Mouse (Mus musculus) embryonic facial prominence, embryonic 14.5 days (tissue): ENCODE measurements around the gene Mpz. TPM values are rescaled to one million over a fixed set of nuclear protein-coding genes. Genes with fewer than 3 reads are reported as not detected.

Source experiments
- ATAC-seq: fragments of 200-750 bp; cut with Nextera tagmentation; 2 replicates; pipeline ENCODE4 v1.8.0; 2017; ENCODE audit warnings: low read depth, moderate number of reproducible peaks, moderate TSS enrichment
- DNase-seq: peaks from one replicate; pipeline ENCODE4 v3.0.0-alpha.2; 2015; ENCODE audit warnings: low spot score
- H3K27ac ChIP-seq: fragments of 300-500 bp; sonication (generic); replicated peaks from 2 replicates; pipeline ENCODE4 v1.5.1; 2014; ENCODE audit warnings: low read depth, mild to moderate bottlenecking, low read length, moderate library complexity
- H3K27me3 ChIP-seq: fragments of 300-500 bp; sonication (generic); replicated peaks from 2 replicates; pipeline ENCODE4 v1.6.1; 2014; ENCODE audit warnings: low read length; ENCODE audit not compliant: control insufficient read depth, insufficient read depth
- H3K36me3 ChIP-seq: fragments of 300-500 bp; sonication (generic); 2 replicates; pipeline ENCODE4 v1.6.1; 2014; ENCODE audit warnings: low read length, mixed read lengths; ENCODE audit not compliant: control insufficient read depth, insufficient read depth
- H3K4me1 ChIP-seq: fragments of 300-500 bp; sonication (generic); 2 replicates; pipeline ENCODE4 v1.6.1; 2014; ENCODE audit warnings: antibody characterized with exemption, low read length; ENCODE audit not compliant: control insufficient read depth, insufficient read depth
- H3K4me2 ChIP-seq: fragments of 300-500 bp; sonication (generic); 2 replicates; pipeline ENCODE4 v1.6.1; 2014; ENCODE audit warnings: low read depth, mild to moderate bottlenecking, low read length, moderate library complexity, mixed read lengths
- H3K4me3 ChIP-seq: fragments of 300-500 bp; sonication (generic); 2 replicates; pipeline ENCODE4 v1.5.1; 2014; ENCODE audit warnings: low read depth, mild to moderate bottlenecking, low read length
- H3K9ac ChIP-seq: fragments of 300-500 bp; sonication (generic); 2 replicates; pipeline ENCODE4 v1.6.1; 2014; ENCODE audit warnings: low read depth, mild to moderate bottlenecking, low read length, moderate library complexity, mixed read lengths
- H3K9me3 ChIP-seq: fragments of 300-500 bp; sonication (generic); 2 replicates; pipeline ENCODE4 v1.6.1; 2016; ENCODE audit warnings: low read length; ENCODE audit not compliant: control insufficient read depth
- WGBS: fragments of 180-500 bp; shearing (Covaris S2); extraction: QIAGEN DNeasy Blood & Tissue Kit; methylation state at CpG from one replicate; pipeline ENCODE4 v1.1.7; 2014; 5-methylcytosine and 5-hydroxymethylcytosine counted together
- polyA plus RNA-seq: library from polyadenylated mRNA; unstranded; fragments of >200 nt; fragmentation: Nextera tagmentation; extraction: Ambion mirVana; gene quantifications from 2 replicates; pipeline ENCODE4 v1.2.1, GENCODE M21; 2014

Mpz gene
- polyA plus RNA-seq, 1 experiment from 2014 or later, result 9.6 TPM

DNA sequence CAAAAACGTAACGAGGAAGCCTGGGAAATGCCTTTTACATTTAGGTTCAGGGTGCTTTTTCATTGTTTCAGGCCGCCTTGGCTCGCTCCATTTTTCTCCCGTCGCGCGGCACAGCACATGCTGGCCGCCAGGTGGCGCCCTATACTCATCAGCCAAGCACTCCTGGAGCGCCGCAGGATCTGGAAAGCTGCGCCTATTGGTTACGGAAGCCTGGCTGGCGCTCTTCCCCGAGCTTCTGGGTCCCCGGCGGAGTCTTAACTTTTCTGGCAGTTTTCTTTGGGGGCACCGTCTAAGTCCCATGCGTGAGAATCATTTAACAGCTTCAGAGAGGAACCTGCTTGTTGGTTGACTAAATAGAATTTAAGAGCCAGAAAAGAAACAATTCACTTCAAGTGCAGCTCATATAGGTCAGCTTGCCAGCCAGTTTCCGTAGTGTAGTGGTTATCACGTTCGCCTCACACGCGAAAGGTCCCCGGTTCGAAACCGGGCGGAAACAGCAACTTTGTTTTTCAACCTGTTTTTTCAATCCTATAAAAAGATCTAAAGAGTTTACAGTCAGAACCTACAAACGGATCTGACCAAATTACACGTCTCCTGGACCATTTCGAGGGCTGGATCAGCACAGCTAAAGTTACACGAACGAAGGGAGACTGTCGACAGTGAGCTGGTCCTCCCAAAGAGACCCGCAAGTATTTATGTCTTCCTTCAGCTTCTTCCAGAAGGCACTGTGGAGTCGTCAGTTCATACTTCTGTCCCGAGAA is 39.3 kb upstream of the Mpz start:
- no peaks in the 10 kb centered on the region for H3K27me3 ChIP-seq
- H3K9me3 ChIP-seq, result no peaks in the 10 kb centered on the region
- peak overlapping the region; percentile 80 for H3K27ac ChIP-seq
- peak overlapping the region; percentile 70 for H3K4me2 ChIP-seq
- H3K9ac ChIP-seq, result peak overlapping the region; percentile 58
- under 1% methylated on average over 38 of the region's 38 CpGs for WGBS
- H3K4me1 ChIP-seq, result no peaks in the 10 kb centered on the region
- peak; percentile 95 for ATAC-seq
- peak; percentile 98 for DNase-seq
- peak overlapping the region; percentile 50 for H3K4me3 ChIP-seq
- H3K36me3 ChIP-seq, result no peaks in the 10 kb centered on the region

DNA sequence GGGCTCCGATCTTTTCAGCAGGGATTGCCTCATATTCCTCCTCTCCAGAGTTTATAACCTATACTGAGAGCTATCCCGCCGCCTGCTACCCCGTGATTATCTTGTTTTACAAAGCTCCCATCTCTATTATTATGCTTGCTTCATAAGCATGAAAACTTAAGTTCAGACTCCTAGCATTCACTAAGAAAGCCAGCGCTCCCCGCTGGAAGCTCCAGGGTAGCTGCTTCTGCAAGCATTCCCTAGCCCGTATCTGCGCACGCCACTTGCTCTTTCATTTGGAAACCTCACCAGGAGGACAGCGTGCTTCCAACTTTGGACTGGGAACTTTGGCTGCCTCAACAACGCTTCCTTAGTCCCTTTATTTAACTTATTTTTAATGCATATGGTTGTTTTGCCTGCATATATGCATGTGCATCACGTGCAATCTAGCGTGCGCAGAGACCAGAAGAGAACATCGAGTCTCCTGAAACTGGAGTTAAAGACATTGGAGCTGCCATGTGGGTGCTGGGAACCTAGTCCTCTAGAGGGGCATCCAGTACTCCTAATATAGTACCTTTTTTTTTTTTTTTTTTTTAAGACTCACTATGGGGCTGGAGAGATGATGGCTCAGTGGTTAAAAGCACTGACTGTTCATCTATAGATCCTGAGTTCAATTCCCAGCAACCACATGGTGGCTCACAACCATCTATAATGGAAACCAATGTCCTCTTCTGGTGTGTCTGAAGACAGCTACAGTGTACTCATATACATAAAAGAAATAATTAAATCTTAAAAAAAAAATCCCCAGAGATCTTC is 38.5 kb upstream of the Mpz start:
- WGBS, result 2% methylated on average over 15 of the region's 15 CpGs
- Histone ChIP-seq H3K4me2 (peak overlapping the region; percentile 70), H3K9ac (peak overlapping the region; percentile 58), H3K9me3 (no peaks in the 10 kb centered on the region), H3K4me3 (peak overlapping the region; percentile 50), H3K36me3 (no peaks in the 10 kb centered on the region), H3K27me3 (no peaks in the 10 kb centered on the region), H3K4me1 (no peaks in the 10 kb centered on the region), H3K27ac (peak overlapping the region; percentile 80)
- DNase-seq, result peak; percentile 85
- no peak; the same call in 1 of the 2 replicates for ATAC-seq

DNA sequence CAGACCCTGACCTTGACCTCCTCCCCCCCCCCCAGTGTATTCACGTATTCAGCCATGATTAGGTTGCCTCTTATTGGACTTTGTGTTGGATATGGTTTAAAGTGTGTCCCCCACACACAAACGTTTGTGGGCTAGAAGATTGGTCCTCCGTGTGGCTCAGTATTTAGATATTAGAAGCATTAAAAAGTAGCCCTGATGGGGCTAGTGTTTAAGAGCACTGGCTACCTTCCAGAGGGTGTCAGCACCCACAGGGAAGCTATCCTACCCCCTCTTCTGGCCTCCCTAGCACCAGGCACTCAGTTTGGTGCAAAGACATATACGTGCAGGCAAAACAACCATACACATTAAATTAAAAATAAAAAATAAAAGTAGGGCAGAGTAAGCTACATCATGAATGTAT is 37.5 kb upstream of the Mpz start:
- H3K4me2 ChIP-seq, result no peak overlapping the region
- no peaks in the 10 kb centered on the region for H3K36me3 ChIP-seq
- H3K27me3 ChIP-seq, result no peaks in the 10 kb centered on the region
- DNase-seq, result no peak
- no peak overlapping the region for H3K9ac ChIP-seq
- H3K27ac ChIP-seq, result no peak overlapping the region
- H3K4me3 ChIP-seq, result no peak overlapping the region
- 75% methylated on average over 4 of the region's 4 CpGs for WGBS
- no peaks in the 10 kb centered on the region for H3K4me1 ChIP-seq
- no peak for ATAC-seq
- H3K9me3 ChIP-seq, result no peaks in the 10 kb centered on the region

DNA sequence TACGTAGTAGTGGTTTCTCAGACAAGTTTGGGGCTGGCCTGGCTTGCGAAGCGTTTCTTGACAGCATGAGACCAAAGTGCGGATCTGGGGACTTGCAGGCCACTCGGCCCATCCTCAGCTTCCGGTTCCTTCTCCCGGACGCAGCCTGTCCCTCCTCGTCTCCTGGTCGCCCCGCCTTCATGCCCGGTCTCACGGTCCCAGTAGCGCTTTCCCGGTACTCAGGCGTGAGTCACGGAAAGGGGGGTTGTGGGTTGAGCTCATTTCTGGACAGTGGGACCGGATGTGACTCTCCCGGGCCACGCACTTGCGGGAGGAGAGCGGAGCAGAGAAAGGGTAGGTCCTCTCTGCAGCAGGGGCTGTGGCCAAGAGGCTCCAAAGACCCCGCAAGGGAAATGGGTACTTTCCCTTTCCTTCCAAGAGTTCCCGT is 36.6 kb upstream of the Mpz start, which contains the start of gene Cfap126:
TSS of gene Cfap126 (plus strand) at position 46 of the 427 bp plus-strand sequence.
- WGBS, result under 1% methylated on average over 24 of the region's 24 CpGs
- H3K4me2 ChIP-seq, result peak within 1 kb of the TSS; percentile 71
- no peaks in the 10 kb centered on the region for H3K27me3 ChIP-seq
- H3K4me3 ChIP-seq, result peak within 1 kb of the TSS; percentile 49
- H3K27ac ChIP-seq, result peak within 1 kb of the TSS; percentile 79
- no peaks in the 10 kb centered on the region for H3K9me3 ChIP-seq
- peak within 1 kb of the TSS; percentile 72 for H3K9ac ChIP-seq
- peak; percentile 10; the same call in 1 of the 2 replicates for ATAC-seq
- DNase-seq, result peak; percentile 77
- H3K4me1 ChIP-seq, result no peaks in the 10 kb centered on the region
- H3K36me3 ChIP-seq, result no peaks in the 10 kb centered on the region

DNA sequence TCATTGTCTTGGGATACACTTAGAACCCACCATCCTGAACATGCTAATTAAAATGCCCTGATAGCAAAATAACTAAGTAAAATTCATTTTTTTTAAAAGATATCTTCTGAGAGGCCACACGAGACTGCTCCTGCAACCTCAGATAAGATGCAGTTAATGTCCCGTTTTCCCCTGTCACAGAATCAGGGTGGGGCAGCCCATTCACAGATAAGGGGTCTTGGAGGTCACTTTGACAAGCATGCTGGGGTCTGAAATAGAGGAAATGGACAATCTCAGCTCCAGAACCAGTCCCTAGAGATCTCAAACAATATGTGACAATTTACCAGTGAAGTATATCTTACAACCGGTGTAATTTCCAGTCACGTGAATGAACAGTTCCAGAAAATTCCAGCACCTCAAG is 34.2 kb upstream of the Mpz start:
- Histone ChIP-seq H3K9me3 (no peaks in the 10 kb centered on the region), H3K4me1 (no peaks in the 10 kb centered on the region), H3K27ac (no peak overlapping the region), H3K4me2 (no peak overlapping the region), H3K9ac (no peak overlapping the region), H3K36me3 (no peaks in the 10 kb centered on the region), H3K27me3 (no peaks in the 10 kb centered on the region), H3K4me3 (no peak overlapping the region)
- 71% methylated on average over 4 of the region's 4 CpGs for WGBS
- DNase-seq (no peak), ATAC-seq (no peak)

DNA sequence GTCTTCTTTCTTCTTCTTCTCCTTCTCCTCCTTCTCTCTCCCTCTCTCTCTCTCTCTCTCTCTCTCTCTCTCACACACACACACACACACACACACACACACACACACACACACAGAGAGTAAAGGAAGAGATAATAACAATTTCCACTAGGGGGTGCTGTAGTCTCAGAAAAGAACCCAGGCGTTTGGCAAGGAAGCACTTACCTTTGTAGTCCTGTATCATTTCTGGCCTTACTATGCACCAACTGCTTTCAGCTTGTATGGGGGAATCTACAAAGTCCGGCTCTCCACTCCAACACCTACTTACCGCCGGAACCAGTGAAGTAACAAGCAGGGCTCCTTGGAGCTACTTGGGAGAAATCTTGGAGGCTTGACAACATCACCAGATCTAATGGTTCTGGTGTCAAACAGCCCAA is 32.2 kb upstream of the Mpz start:
- H3K4me3 ChIP-seq, result no peak overlapping the region
- no peaks in the 10 kb centered on the region for H3K36me3 ChIP-seq
- 13% methylated on average over 4 of the region's 4 CpGs for WGBS
- no peaks in the 10 kb centered on the region for H3K4me1 ChIP-seq
- H3K27me3 ChIP-seq, result no peaks in the 10 kb centered on the region
- H3K4me2 ChIP-seq, result no peak overlapping the region
- ATAC-seq (no peak), DNase-seq (peak; percentile 86)
- H3K9ac ChIP-seq, result no peak overlapping the region
- no peak overlapping the region for H3K27ac ChIP-seq
- H3K9me3 ChIP-seq, result no peaks in the 10 kb centered on the region

DNA sequence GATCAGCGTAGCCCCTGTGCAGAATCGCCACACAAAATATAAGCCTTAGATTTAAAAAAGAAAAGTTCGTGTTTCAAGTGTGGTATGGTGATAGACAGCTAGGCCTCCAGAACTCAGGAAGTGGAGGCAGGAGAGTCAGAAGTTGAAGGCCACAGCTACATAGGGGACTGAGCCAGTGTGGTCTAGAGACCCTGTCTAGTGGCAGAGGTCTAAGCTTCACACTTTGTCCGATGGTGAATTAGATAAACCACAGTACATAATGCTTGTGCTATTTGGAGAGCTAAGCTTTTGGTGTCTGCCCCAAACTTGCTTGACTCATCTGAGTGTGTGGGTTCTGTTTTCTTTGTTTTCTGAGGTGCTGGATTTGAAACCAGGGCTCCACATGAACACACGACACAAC is 31.5 kb upstream of the Mpz start:
- ATAC-seq (no peak), DNase-seq (no peak)
- no peak overlapping the region for H3K27ac ChIP-seq
- H3K4me3 ChIP-seq, result no peak overlapping the region
- no peak overlapping the region for H3K4me2 ChIP-seq
- no peaks in the 10 kb centered on the region for H3K4me1 ChIP-seq
- 91% methylated on average over 5 of the region's 5 CpGs for WGBS
- H3K9ac ChIP-seq, result no peak overlapping the region
- H3K36me3 ChIP-seq, result no peaks in the 10 kb centered on the region
- H3K27me3 ChIP-seq, result no peaks in the 10 kb centered on the region
- no peaks in the 10 kb centered on the region for H3K9me3 ChIP-seq

DNA sequence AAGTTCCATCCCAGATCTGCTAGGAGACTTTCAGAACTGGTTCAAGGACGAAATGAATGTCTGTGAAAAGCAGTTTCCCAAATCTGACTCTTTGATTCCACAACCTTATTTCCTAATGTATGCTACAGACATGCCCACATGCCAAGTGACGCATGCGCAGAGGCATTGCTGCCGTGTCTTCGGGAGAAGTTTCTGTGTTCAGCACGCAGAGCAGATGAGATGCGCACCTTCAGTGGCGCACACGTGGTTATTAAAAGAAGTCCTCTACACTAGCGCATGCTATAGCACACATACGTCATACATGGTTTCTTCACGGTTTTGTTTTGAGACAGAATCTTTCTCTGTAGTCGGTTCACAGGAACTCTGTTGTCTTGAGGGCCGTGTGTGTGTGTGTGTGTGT is 31.1 kb upstream of the Mpz start:
- H3K27me3 ChIP-seq, result no peaks in the 10 kb centered on the region
- no peaks in the 10 kb centered on the region for H3K4me1 ChIP-seq
- H3K36me3 ChIP-seq, result no peaks in the 10 kb centered on the region
- 85% methylated on average over 14 of the region's 14 CpGs for WGBS
- no peak overlapping the region for H3K27ac ChIP-seq
- no peaks in the 10 kb centered on the region for H3K9me3 ChIP-seq
- ATAC-seq, result no peak
- no peak for DNase-seq
- H3K4me3 ChIP-seq, result no peak overlapping the region
- no peak overlapping the region for H3K4me2 ChIP-seq
- no peak overlapping the region for H3K9ac ChIP-seq
